In the genomic region with DNA sequence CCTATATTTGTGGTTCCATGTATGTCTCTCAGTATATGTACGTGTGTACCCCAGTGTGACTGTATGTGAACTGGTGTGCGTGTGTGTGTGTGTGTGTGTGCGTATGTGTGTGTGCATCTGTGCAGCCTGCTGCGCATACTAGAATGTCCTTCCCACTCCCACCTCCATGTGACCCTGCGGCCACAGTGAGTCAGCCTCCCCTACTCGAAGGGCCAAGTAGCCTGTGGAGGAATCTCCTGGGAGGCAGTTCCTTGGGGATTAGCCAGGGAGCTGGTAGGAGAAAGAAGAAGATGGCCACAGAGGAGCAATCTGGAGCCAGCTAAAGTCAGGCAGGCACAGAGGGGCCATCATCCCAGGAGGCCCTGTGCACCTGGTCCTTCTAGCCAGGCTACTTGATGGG, we compare ENCODE assay signal across 20 mouse cellular contexts. TPM values are rescaled to one million over a fixed set of nuclear protein-coding genes. Genes with fewer than 3 reads are reported as not detected.
DNase-seq lines count a peak whose midpoint lies in the region; ATAC-seq lines count a peak whose summit lies in the region.
"Had no signal": no experiment of that assay in that cellular context is flagged by ENCODE, and none has a peak within 500 bp of the region (broad histone marks: within the 10 kb centered on the region; RNA-seq: fewer than 3 reads in every experiment).

No protein-coding gene starts in this region.

- no peaks in the 10 kb centered on the region for H3K4me1 ChIP-seq in kidney, embryonic 14.5 days (ENCODE audit: control insufficient read depth, insufficient read depth, low read length)
- peaks cover 14% of the 10 kb centered on the region for H3K4me1 ChIP-seq in forebrain, embryonic 10.5 days

- no peaks in the 10 kb centered on the region for H3K36me3 ChIP-seq in kidney, embryonic 14.5 days (ENCODE audit: control insufficient read depth, insufficient read depth, low read length)
- no peaks in the 10 kb centered on the region for H3K36me3 ChIP-seq in forebrain, embryonic 10.5 days (replicated peaks)
- H3K36me3 ChIP-seq: embryonic facial prominence, embryonic 10.5 days; G1E; hindbrain, embryonic 12.5 days had no signal

- H3K9me3 ChIP-seq in kidney, embryonic 14.5 days (ENCODE audit: control insufficient read depth, low read length): no peaks in the 10 kb centered on the region
- no peaks in the 10 kb centered on the region for H3K9me3 ChIP-seq in forebrain, embryonic 10.5 days
- H3K9me3 ChIP-seq: embryonic facial prominence, embryonic 10.5 days; G1E; hindbrain, embryonic 12.5 days had no signal

- 88% methylated on average over 6 of the region's 6 CpGs for WGBS in kidney, embryonic 14.5 days
- WGBS in forebrain, embryonic 10.5 days: 93% methylated on average over 6 of the region's 6 CpGs

- H3K9ac ChIP-seq in kidney, embryonic 14.5 days (ENCODE audit: low read depth, low read length): no peak overlapping the region
- H3K9ac ChIP-seq: hindbrain, embryonic 12.5 days had no signal

- H3K27me3 ChIP-seq in kidney, embryonic 14.5 days (ENCODE audit: control insufficient read depth, insufficient read depth, low read length): no peaks in the 10 kb centered on the region
- peaks cover 17% of the 10 kb centered on the region for H3K27me3 ChIP-seq in forebrain, embryonic 10.5 days (ENCODE audit: poor library complexity, severe bottlenecking)

- DNase-seq in adrenal gland, adult 2 months: peak; percentile 39
- no peak for DNase-seq in adrenal gland, postnatal 10 days
- peak; percentile 9 for DNase-seq in kidney, postnatal 10 days
- peak; percentile 73 for DNase-seq in NIH3T3 (ENCODE audit: low read depth)
- no peak for DNase-seq in forebrain, embryonic 10.5 days (ENCODE audit: extremely low spot score, low spot score)
- DNase-seq: cerebellum, adult 2 months; cerebellum, postnatal 10 days; gastrocnemius, adult 2 months; gastrocnemius, postnatal 25 days; heart, postnatal 10 days; heart, postnatal 4 days had no signal

- H3K27ac ChIP-seq in kidney, embryonic 14.5 days (ENCODE audit: low read depth, low read length): no peak overlapping the region
- H3K27ac ChIP-seq in forebrain, embryonic 10.5 days: no peak overlapping the region
- H3K27ac ChIP-seq: embryonic facial prominence, embryonic 10.5 days; hindbrain, embryonic 12.5 days had no signal

- H3K4me2 ChIP-seq in kidney, embryonic 14.5 days (replicated peaks; ENCODE audit: low read depth, low read length): no peak overlapping the region
- H3K4me2 ChIP-seq: hindbrain, embryonic 12.5 days had no signal

- no peak overlapping the region for H3K4me3 ChIP-seq in kidney, embryonic 14.5 days (ENCODE audit: low read length)
- no peak overlapping the region for H3K4me3 ChIP-seq in forebrain, embryonic 10.5 days
- H3K4me3 ChIP-seq: embryonic facial prominence, embryonic 10.5 days; gastrocnemius, adult 2 months; hindbrain, embryonic 12.5 days had no signal

- no peak for ATAC-seq in kidney, embryonic 14.5 days (ENCODE audit: low FRiP score, low TSS enrichment)
- no peak for ATAC-seq in CD4-positive, CD25-positive, alpha-beta regulatory T cell, adult 4 months
- ATAC-seq: forebrain, embryonic 14.5 days; hindbrain, embryonic 16.5 days; inflammation-experienced regulatory T-cells, adult 6 months; intestine, postnatal 0 days had no signal

RNA-seq across cellular contexts. Expression of gene Pim3, which starts 12.5 kb away (rescaled TPM):
- total RNA-seq in adrenal gland, adult 2 months (2021): 100 to 1,000 TPM in 1 of 2 experiments, 10 to 100 TPM in 1; 71.7 to 105 TPM
- 156 and 157 TPM in 2 replicates for polyA plus RNA-seq in adrenal gland, adult 2 months (2012; rRNA removed)
- 10 to 100 TPM; 41.2 to 76.8 TPM for total RNA-seq in adrenal gland, postnatal 10 days (2021)
- 37.4 and 46.2 TPM in 2 replicates for polyA plus RNA-seq in kidney, embryonic 14.5 days (2014; fragmentation: Nextera tagmentation; extraction: Ambion mirVana)
- polyA plus RNA-seq in CD4-positive, CD25-positive, alpha-beta regulatory T cell, adult 4 months (2017; shearing (Covaris generic)): 1 to 10 TPM; 1.5 to 4.3 TPM
- 40.3 and 43.6 TPM in 2 replicates for polyA plus RNA-seq in forebrain, embryonic 10.5 days (2016; fragmentation: Nextera tagmentation; extraction: Ambion mirVana)

RNA-seq across cellular contexts. Expression of gene Creld2, which starts 55.0 kb away (rescaled TPM):
- total RNA-seq in adrenal gland, adult 2 months (2021): 10 to 100 TPM; 44.8 to 45.6 TPM
- 25.5 and 25.7 TPM in 2 replicates for polyA plus RNA-seq in adrenal gland, adult 2 months (2012; rRNA removed)
- 10 to 100 TPM; 26.6 to 34.4 TPM for total RNA-seq in adrenal gland, postnatal 10 days (2021)
- 80.3 and 100 TPM in 2 replicates for polyA plus RNA-seq in kidney, embryonic 14.5 days (2014; fragmentation: Nextera tagmentation; extraction: Ambion mirVana)
- 10 to 100 TPM; 24.7 to 25.1 TPM for polyA plus RNA-seq in CD4-positive, CD25-positive, alpha-beta regulatory T cell, adult 4 months (2017; shearing (Covaris generic))
- 96.5 and 103 TPM in 2 replicates for polyA plus RNA-seq in forebrain, embryonic 10.5 days (2016; fragmentation: Nextera tagmentation; extraction: Ambion mirVana)

RNA-seq across cellular contexts. Expression of gene Alg12, which starts 55.4 kb away (rescaled TPM):
- 10 to 100 TPM; 15.2 to 19.2 TPM for total RNA-seq in adrenal gland, adult 2 months (2021)
- polyA plus RNA-seq in adrenal gland, adult 2 months (2012; rRNA removed): 20.4 and 21.2 TPM in 2 replicates
- 10 to 100 TPM; 10.4 to 10.7 TPM for total RNA-seq in adrenal gland, postnatal 10 days (2021)
- 8.6 and 13.7 TPM in 2 replicates for polyA plus RNA-seq in kidney, embryonic 14.5 days (2014; fragmentation: Nextera tagmentation; extraction: Ambion mirVana)
- 10 to 100 TPM; 17.1 to 23.5 TPM for polyA plus RNA-seq in CD4-positive, CD25-positive, alpha-beta regulatory T cell, adult 4 months (2017; shearing (Covaris generic))
- polyA plus RNA-seq in forebrain, embryonic 10.5 days (2016; fragmentation: Nextera tagmentation; extraction: Ambion mirVana): 10.6 and 11.4 TPM in 2 replicates

Comparison
In these comparisons a context has a peak if more than half of its experiments do, and no peak if none do; other contexts are left out.
1. DNase-seq: peak in adrenal gland, adult 2 months (single experiment), kidney, postnatal 10 days (single experiment) and NIH3T3 (single experiment); none in adrenal gland, postnatal 10 days (single experiment) and forebrain, embryonic 10.5 days (single experiment).